Mouse (Mus musculus): ENCODE measurements around the gene Clta.

The Clta gene

DNA sequence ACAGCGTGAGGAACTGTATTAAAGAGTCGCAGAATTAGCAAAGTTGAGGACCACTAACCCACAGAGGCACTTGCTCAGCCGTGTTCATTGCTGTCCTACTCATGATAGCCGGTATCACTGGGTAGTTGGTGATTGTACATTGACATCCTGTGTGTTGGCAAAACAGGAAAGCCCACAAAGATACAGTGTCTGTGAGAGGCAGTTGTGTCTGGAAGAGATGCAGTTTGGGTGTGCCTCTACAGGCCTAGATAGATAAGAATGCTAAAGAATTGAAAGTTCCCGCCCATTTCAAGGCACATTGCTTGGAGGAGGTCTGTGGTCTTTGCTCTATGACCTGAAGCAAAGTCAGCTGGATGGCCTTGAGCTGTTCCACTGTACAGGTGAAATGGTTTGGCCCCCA is at the start of gene Clta:
Clta (plus strand) TSS at position 327 of the 400 bp plus-strand sequence.
- no peak for DNase-seq

DNA sequence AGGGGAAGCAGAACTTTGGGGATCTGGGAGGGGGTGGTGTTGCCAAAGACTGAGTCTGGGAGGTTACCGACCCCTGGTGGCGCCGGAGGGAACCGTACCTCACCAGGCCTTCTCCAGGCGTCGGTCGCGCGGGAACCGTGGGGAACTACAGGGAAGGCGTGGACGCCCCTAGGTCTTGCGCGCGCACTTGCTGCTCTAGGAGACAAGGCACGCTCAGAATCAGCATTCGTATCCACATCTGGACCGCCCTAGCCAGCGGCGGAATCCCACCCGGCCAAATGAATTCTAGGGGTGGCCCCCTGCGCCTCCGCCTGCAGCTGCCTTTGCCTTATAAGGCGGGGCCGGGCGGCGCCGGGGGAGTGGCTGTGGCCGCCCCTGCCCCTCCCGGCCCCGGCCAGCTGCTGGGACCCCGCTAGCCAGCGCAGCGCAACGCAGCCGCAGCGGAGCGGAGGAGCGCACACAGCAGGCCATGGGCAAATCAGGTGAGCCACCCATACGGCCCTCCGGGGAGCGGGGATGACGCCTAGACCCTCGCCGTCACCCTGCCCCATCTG is 46.9 kb upstream of the Clta start, which contains the start of gene Glipr2:
Glipr2 (plus strand) TSS at position 110 of the 554 bp plus-strand sequence.
- peak; percentile 32 for DNase-seq

GRCm38 (mm10) chr4:43957846-43958461 is 46.3 kb upstream of the Clta start:
- DNase-seq, result no peak

DNA sequence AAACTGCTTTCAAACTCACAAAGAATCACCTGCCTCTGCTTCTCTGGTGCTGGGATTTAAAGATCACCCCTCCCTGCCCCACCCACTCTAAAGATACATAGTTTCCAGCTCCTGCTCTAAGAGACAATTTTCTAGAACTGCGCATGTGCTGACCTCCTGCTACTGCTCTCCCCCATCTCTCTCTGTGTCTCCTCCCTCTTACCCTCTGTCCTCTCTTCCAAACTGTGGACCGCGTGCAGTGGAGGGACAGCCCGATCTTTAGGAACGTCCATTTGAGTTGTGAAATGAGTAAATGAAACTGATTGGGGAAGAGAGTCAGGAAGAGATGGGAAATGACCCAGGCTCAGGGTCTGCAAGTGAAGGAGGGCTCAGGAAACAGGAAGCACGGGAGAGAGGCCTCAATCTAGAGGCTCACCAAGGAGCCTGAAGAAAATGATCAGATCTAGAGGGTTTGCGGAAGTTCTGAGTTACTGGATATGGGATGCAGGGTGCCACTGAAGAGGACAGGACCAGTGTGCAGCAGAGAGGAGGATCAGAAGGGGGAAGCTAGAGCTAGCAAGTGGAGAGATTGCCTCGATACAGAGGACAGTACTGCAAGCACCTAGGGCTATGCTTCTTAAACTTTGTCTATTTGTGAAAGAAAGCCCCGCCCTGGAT is 44.6 kb upstream of the Clta start:
- DNase-seq, result no peak

- no peak for DNase-seq
Measured at GRCm38 (mm10) chr4:43960207-43960606, 44.0 kb upstream of the Clta start.

DNA sequence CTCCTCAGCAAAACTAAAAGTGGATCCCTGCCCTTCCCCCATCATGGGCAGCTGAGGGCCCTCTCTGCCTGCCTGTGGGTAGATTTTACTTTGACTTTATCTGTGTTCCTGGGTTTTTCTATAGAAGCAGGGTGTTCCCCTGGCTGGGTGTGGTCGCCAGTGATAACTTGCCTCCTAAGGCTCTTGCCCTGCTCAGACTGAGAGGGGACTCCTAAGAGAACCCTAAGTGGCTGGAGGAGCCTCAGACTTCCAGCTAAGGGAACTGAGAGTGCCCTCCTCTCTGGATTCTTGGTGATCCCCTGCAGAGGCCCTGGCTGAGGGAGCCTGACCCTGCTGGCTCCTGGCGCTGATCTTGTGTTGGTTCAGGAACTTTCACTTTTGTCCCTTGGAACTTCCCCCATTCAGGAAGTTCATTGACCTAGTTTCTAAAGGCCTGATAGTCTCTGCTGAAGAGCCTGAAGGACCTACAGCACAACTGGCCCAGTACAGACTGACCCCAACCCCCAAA is 39.9 kb upstream of the Clta start:
- DNase-seq, result peak; percentile 36

GRCm38 (mm10) chr4:43964951-43965684 is 39.1 kb upstream of the Clta start:
- no peak for DNase-seq

DNA sequence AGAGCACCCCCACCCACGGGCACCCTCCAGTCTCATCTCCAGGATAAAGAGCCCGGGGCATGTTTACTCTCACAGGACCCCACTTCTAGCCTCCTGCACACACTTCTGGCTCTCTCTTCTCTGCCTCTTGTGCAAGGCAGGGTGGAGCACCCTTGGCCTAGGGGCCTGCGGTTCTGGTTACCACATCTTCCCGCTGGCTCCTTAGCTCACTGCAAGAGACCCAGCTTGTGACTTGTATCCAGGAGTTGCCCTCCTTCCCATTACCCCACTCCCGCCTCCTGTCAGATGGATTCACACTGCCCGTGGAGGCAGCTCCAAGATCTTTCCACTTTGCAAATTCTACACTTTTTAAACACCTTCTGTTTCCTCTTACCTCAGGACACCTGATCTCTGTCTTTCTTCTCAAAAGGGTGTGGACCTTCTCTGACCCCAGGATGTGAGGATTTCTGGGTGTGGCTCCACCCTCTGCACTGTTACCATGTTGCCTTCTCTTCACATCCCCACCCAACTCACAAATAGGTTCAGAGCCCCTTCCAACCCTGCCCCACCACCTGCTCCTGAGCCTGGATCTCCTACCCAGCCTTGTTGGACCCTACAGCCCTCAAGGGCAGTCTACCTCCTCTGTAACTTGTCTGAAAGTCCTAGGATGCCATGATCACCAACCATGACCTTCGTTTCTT is 38.3 kb upstream of the Clta start:
- no peak for DNase-seq

- DNase-seq, result peak; percentile 76
Measured at GRCm38 (mm10) chr4:43968650-43969049, 35.6 kb upstream of the Clta start.

DNA sequence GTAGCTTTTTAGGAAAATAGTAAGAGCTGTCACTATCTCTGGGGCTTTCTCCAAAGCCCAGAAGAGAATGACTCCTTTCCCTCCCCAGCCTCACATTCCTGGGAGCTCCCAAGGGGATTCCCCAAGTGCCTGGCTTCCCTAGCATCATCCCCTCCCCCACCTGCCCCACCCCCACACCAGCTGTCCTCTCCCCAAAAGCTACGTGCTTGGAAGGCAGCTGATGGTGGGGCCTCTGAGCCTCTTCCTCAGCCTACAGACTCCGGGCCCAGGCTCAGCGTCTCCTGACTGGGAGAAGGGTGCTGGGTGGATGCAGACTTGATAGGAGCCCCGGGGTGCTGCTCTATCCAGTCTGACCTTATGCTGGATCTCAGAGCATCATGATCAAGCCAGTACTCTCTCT is 34.9 kb upstream of the Clta start:
- DNase-seq, result no peak

- DNase-seq, result no peak
Measured at GRCm38 (mm10) chr4:43970393-43971330, 33.6 kb upstream of the Clta start.

GRCm38 (mm10) chr4:43971541-43972136 is 32.6 kb upstream of the Clta start:
- no peak for DNase-seq

- DNase-seq, result peak; percentile 38
Measured at GRCm38 (mm10) chr4:43972137-43972591, 32.1 kb upstream of the Clta start.

- DNase-seq, result peak; percentile 14
Measured at GRCm38 (mm10) chr4:43973526-43973981, 30.7 kb upstream of the Clta start.

GRCm38 (mm10) chr4:43974914-43975616 is 29.2 kb upstream of the Clta start:
- no peak for DNase-seq

- no peak for DNase-seq
Measured at GRCm38 (mm10) chr4:43976223-43976740, 28.0 kb upstream of the Clta start.

DNA sequence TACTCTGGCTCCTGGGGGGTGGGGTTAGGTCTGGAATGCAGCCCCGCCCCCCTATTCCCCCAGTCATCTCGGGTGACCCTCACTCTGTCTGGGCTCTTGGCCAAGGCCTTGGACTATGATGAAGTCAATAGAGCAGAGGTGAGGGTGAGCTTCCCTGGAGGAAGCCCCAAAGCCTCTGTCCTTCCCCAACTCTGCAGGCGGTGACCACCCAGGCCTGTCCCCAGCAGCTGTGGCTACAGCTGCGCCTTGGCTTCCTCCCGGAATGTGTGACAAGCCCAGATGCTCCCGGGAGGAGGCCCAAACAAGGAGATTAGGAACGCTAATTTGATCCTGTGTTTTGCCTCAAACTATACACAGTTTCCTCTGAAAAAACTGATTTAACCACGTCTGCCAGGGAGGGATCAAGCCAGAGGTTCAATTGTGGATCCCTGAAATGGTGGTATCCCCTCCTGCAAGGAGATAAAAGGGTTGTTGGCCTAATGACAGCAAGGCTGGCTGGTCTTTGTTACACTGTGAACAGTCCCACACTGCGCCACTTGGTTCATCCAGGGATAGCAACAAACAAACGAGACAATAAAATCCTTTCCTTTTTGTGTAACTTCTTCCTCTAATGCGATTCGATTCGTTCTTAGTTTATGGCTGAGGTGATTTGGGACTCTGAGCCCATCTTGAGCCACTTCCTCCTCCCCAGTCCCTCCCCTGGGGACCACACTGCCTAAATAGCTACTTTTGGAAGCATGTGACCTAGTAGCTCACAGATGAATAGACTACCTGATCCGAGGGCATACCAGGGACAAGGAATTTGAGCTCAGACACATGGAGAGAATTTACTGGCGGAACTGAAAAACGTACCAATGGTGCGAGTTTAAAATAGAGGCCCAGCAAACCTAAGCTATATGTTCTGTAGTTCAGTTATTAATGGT is 25.5 kb upstream of the Clta start:
- DNase-seq, result peak; percentile 14

- peak; percentile 31 for DNase-seq
Measured at GRCm38 (mm10) chr4:43979746-43980145, 24.5 kb upstream of the Clta start.

DNA sequence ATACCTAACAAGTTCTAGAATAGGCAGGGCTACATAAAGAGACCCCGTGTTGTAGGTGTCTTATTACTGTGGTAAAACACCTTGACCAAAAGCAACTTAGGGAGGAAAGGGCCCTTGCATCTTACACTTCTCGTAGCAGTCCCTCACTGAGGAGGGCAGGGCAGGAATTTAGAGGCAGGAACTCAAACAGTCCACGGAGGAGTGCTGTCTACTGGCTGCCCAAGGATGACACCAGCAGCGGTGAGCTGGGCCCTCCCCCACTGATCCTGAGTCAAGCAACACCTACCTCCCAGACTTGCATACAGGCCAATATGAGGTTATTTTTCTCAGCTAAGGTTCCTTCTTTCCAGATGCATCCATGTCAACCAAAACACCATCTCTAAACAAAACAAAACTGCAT is 24.0 kb upstream of the Clta start:
- DNase-seq, result no peak

Measured in kidney, adult 11 months (tissue).